Mouse (Mus musculus) macrophage (primary cell): ENCODE measurements around the gene Aire. TPM values are rescaled to one million over a fixed set of nuclear protein-coding genes. Genes with fewer than 3 reads are reported as not detected.
A peak's percentile ranks its signal among the peaks of the same experiment; 100 is the strongest.

Experiments
- H3K27ac ChIP-seq: fragments of 350-480 bp; formaldehyde crosslinking; 2 replicates; pipeline ENCODE4 v1.9.0; 2021
- H3K36me3 ChIP-seq: fragments of 350-480 bp; formaldehyde crosslinking; 2 replicates; pipeline ENCODE4 v1.9.0; 2021; ENCODE audit errors: inconsistent target
- H3K4me3 ChIP-seq: fragments of 350-480 bp; formaldehyde crosslinking; 2 replicates; pipeline ENCODE4 v1.9.0; 2021; ENCODE audit errors: inconsistent target
- H3K79me2 ChIP-seq: fragments of 350-480 bp; formaldehyde crosslinking; 2 replicates; pipeline ENCODE4 v1.9.0; 2021; ENCODE audit errors: inconsistent target
- WGBS: methylation state at CpG from one replicate; pipeline ENCODE4 v1.1.7; 2026; ENCODE audit warnings: inconsistent platforms; ENCODE audit not compliant: missing documents; 5-methylcytosine and 5-hydroxymethylcytosine counted together
- polyA plus RNA-seq: library from polyadenylated mRNA; stranded (reverse); fragments of 250-400 nt; gene quantifications from 3 replicates; pipeline ENCODE4 v1.2.4, GENCODE M21; 2018; ENCODE audit warnings: inconsistent platforms

Gene Aire
- polyA plus RNA-seq, 1 experiment from 2014 or later, result not detected

DNA sequence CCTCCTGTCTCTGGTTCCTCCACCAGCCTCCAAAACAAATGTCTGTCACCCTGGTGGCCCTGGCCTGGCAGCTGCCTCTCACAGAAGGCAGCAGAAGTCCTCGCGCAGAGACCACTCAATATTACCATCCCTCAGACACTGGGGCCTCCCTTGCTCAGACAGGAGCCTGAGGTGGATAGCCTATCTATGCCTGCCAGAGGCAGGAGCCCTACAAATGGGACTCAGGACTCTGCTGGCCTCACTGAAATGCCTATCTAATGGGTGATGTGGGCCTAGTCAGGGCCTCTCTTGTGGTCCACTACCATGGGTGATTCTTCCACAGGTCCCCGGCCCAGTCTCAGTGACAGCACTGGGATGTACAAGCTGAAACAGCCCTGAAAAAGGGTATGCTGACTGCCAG is 35.2 kb downstream of the Aire start:
- H3K79me2 ChIP-seq, result peaks cover 58% of the 10 kb centered on the region
- peak overlapping the region; percentile 33; the same call in 1 of the 2 replicates for H3K27ac ChIP-seq
- 91% methylated on average over 3 of the region's 3 CpGs for WGBS
- H3K36me3 ChIP-seq, result no peaks in the 10 kb centered on the region
- H3K4me3 ChIP-seq, result peak overlapping the region; percentile 64

DNA sequence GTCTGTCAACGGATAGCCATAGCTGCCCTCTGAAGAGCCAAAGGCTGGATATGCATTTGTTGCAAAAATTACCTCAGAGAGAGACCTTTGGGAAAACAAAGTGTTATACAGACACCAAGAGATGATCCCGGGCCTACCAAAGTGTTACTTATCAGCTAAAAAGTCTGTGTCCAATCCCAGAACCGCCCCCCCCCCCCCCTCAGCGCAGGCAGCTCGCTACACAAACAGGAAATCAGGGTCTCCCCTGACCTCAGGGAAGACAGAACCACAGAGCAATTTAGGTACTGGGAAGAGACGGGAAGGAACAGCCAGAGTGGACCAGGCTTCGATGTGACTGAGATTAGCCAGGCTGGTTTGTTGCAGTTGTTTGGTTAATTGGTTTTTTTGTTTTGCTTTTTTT is 36.2 kb downstream of the Aire start:
- 46% methylated on average over 7 of the region's 7 CpGs for WGBS
- no peak overlapping the region for H3K4me3 ChIP-seq
- peaks cover 7% of the 10 kb centered on the region; the same call in 1 of the 2 replicates for H3K36me3 ChIP-seq
- no peak overlapping the region for H3K27ac ChIP-seq
- H3K79me2 ChIP-seq, result peaks cover 59% of the 10 kb centered on the region

- peaks cover 19% of the 10 kb centered on the region for H3K36me3 ChIP-seq
- WGBS, result 95% methylated on average over 4 of the region's 4 CpGs
- no peak overlapping the region for H3K27ac ChIP-seq
- H3K79me2 ChIP-seq, result peaks cover 59% of the 10 kb centered on the region
- no peak overlapping the region for H3K4me3 ChIP-seq
Measured at GRCm38 (mm10) chr10:78005791-78006438, 37.5 kb downstream of the Aire start.

DNA sequence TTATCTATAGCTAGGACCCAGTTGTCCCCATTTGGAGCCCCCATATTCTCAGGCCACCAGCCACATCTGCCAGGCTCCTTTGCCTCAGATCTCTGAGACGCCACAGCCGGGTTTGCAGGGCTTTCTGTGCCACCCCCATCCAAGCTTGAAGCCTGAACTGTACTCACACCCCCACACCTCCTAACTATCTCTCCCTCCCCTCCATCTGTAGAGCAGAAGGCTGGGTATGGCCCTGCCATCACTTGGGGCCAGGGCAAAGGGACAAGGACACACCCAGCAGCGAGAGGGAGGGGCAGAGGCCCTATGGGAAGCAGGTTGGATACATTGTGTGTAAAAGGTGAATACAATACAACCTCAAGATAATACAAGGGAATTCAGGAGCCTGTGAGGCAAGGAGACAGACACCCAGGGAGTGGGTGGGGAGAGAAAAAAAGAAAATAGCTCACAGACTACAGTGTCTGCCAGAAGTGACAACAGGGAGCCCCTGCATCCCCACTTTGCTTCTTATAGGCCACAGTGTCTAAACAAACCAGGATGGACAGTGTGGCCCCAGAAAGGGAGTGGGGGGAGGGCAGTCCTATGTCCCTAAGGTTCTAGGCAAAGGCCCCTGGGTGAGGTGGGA is 38.8 kb downstream of the Aire start:
- Histone ChIP-seq H3K79me2 (peaks cover 59% of the 10 kb centered on the region), H3K4me3 (no peak overlapping the region), H3K36me3 (peaks cover 31% of the 10 kb centered on the region), H3K27ac (no peak overlapping the region)
- 100% methylated on average over 3 of the region's 3 CpGs for whole genome bisulfite sequencing

DNA sequence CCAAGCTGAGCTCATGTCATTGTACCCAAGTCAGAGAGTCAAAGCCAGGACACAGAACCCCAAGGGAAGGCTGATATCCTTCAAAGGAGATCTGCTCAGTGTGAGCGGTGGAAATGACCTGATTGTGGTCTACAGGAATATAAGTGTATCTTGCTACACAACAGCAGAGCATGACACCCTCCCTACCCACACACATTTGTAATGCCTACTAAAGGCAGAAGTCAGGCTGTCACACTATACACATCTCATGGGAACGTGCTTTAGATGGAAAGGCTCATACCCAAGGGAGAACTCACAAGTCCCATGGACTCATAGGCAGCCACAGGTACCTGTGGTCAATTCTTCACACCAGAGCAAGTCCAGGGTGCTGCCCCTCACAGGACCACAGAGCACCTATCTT is 41.1 kb downstream of the Aire start:
- H3K4me3 ChIP-seq, result no peak overlapping the region
- H3K27ac ChIP-seq, result no peak overlapping the region
- peaks cover 41% of the 10 kb centered on the region for H3K79me2 ChIP-seq
- H3K36me3 ChIP-seq, result peaks cover 50% of the 10 kb centered on the region
- WGBS, result 94% methylated on average over 2 of the region's 2 CpGs

DNA sequence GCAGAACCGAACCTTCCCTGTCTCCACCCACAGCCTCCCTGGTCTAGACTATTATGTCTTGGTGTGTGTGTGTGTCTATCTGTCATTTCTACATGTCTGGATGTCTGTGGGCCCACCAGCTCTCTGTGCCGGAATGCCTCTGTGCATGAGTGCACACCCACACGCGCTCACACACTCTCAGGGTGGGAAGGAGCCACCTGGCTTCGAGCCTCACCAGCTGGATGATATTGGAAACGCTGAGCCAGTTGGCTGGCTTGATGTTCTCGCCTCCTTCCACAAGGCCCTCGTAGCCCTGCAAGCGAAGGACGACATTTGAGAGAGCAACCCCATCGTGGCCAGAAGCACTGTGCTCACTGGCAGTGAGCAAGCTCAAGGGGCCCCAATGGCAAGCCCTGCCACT is 41.6 kb downstream of the Aire start:
- WGBS, result 97% methylated on average over 11 of the region's 11 CpGs
- H3K36me3 ChIP-seq, result peaks cover 52% of the 10 kb centered on the region

DNA sequence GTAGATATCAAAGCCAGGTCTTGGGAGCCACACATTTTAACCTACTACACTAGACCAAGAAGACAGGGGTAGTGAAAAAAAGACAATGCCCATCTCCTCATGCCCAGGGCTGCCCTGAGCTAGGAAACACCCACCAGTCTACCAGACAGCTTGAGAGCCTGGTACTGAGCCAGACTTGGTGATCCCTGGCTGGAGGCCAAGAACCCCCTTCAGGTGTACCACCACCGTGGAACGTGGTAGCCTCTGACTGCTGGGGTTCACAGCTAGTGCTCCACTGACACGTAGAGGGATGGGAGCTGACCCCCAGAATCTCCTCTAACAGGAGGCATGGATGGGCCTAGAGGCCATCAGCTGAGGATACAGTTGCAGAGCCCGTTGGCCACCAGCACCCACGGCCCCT is 43.2 kb downstream of the Aire start:
- Histone ChIP-seq H3K79me2 (peaks cover 20% of the 10 kb centered on the region), H3K4me3 (no peak overlapping the region), H3K36me3 (peaks cover 61% of the 10 kb centered on the region), H3K27ac (no peak overlapping the region)
- 94% methylated on average over 5 of the region's 5 CpGs for WGBS

More for the DNA sequence above, 41.6 kb downstream of the Aire start:
- Histone ChIP-seq H3K4me3 (no peak overlapping the region), H3K79me2 (peaks cover 36% of the 10 kb centered on the region), H3K27ac (no peak overlapping the region)

GRCm38 (mm10) chr10:77995639-77996038 is 47.8 kb downstream of the Aire start:
- WGBS, result 95% methylated on average over 3 of the region's 3 CpGs
- peaks cover 76% of the 10 kb centered on the region for H3K36me3 ChIP-seq
- H3K4me3 ChIP-seq, result no peak overlapping the region
- H3K27ac ChIP-seq, result no peak overlapping the region
- no peaks in the 10 kb centered on the region for H3K79me2 ChIP-seq

- no peak overlapping the region for H3K4me3 ChIP-seq
- H3K36me3 ChIP-seq, result peaks cover 36% of the 10 kb centered on the region
- no peaks in the 10 kb centered on the region for H3K79me2 ChIP-seq
- no peak overlapping the region for H3K27ac ChIP-seq
- 91% methylated on average over 5 of the region's 5 CpGs for WGBS
Measured at GRCm38 (mm10) chr10:77985775-77986174, 57.6 kb downstream of the Aire start.

- Histone ChIP-seq H3K27ac (no peak overlapping the region), H3K79me2 (no peaks in the 10 kb centered on the region), H3K36me3 (peaks cover 25% of the 10 kb centered on the region), H3K4me3 (no peak overlapping the region)
- 2% methylated on average over 4 of the region's 4 CpGs for WGBS
Measured at GRCm38 (mm10) chr10:77984660-77985059, 58.8 kb downstream of the Aire start.

Other genes with a start within 250 kb of the Aire start
- not detected in 3 replicates for gene Gm9639, start 248.5 kb downstream of the Aire start, polyA plus RNA-seq
- not detected in 3 replicates for gene Gm19668, start 244.5 kb downstream of the Aire start, polyA plus RNA-seq
- gene Gm9507, start 231.8 kb downstream of the Aire start, polyA plus RNA-seq, result not detected in 3 replicates
- gene Gm2696, start 228.9 kb downstream of the Aire start, polyA plus RNA-seq, result not detected in 3 replicates
- gene Krtap10-4, start 216.5 kb downstream of the Aire start, polyA plus RNA-seq, result not detected in 3 replicates
- gene Krtap10-10, start 207.7 kb downstream of the Aire start, polyA plus RNA-seq, result not detected in 3 replicates
- not detected in 3 replicates for gene Gm36176, start 196.8 kb downstream of the Aire start, polyA plus RNA-seq
- not detected in 3 replicates for gene Gm10318, start 190.8 kb downstream of the Aire start, polyA plus RNA-seq
- gene Gm3285, start 181.6 kb downstream of the Aire start, polyA plus RNA-seq, result not detected in 3 replicates
- 0.09 TPM in 1 of 3 replicates, not detected in the others for gene Lrrc3, start 141.1 kb downstream of the Aire start, polyA plus RNA-seq
- gene Trpm2, start 73.0 kb downstream of the Aire start, polyA plus RNA-seq, result 2.6 to 5.5 TPM (median 4.7 TPM) in 3 replicates
- 9.8 to 15.6 TPM (median 10.6 TPM) in 3 replicates for gene 1810043G02Rik, start 65.1 kb downstream of the Aire start, polyA plus RNA-seq
- gene Pfkl, start 33.5 kb downstream of the Aire start, polyA plus RNA-seq, result 12.8 to 25.9 TPM (median 18.5 TPM) in 3 replicates
- 0.14 to 2.0 TPM in 2 of 3 replicates, not detected in the other for gene Dnmt3l, start 1.7 kb downstream of the Aire start, polyA plus RNA-seq
- gene Icosl, start 25.7 kb upstream of the Aire start, polyA plus RNA-seq, result 3.6 to 12.1 TPM (median 7.4 TPM) in 3 replicates
- gene D10Jhu81e, start 126.2 kb upstream of the Aire start, polyA plus RNA-seq, result 30.3 to 37.8 TPM (median 37.5 TPM) in 3 replicates
- 6.1 to 17.2 TPM (median 6.1 TPM) in 3 replicates for gene Pwp2, start 141.5 kb upstream of the Aire start, polyA plus RNA-seq
- 24.0 to 38.9 TPM (median 30.9 TPM) in 3 replicates for gene Trappc10, start 201.0 kb upstream of the Aire start, polyA plus RNA-seq